Mouse (Mus musculus) heart, postnatal 0 days (tissue): ENCODE measurements around the gene Tmem40.

ENCODE experiments used
- CTCF ChIP-seq: IDR thresholded peaks from 2 replicates; pipeline ENCODE4 v1.5.1; 2016; ENCODE audit warnings: antibody characterized with exemption, control low read depth, low read depth
- EP300 ChIP-seq: IDR thresholded peaks from 2 replicates; pipeline ENCODE4 v1.6.1; 2016; ENCODE audit warnings: antibody characterized with exemption, low read depth

GRCm38 (mm10) chr6:115808488-115809231, 46.5 kb upstream of the Tmem40 start, which contains the start of gene Rpl32:
- TF ChIP-seq CTCF: peak; percentile 50
- TF ChIP-seq EP300: peak; percentile 100
